Comparison of ENCODE assay signal across 8 mouse cellular contexts in genomic region chr5:134373912-134374488, GRCm38 (mm10). TPM values are rescaled to one million over a fixed set of nuclear protein-coding genes. Genes with fewer than 3 reads are reported as not detected.
DNase-seq lines count a peak whose midpoint lies in the region; ATAC-seq and TF ChIP-seq lines count a peak whose summit lies in the region.
"Had no signal": no experiment of that assay in that cellular context is flagged by ENCODE, and none has a peak within 500 bp of the region (broad histone marks: within the 10 kb centered on the region; RNA-seq: fewer than 3 reads in every experiment).

No protein-coding gene starts in this region.

- no peak overlapping the region for H3K4me3 ChIP-seq in embryonic facial prominence, embryonic 10.5 days
- H3K4me3 ChIP-seq in heart, postnatal 0 days (ENCODE audit: low read depth, low read length): no peak overlapping the region
- H3K4me3 ChIP-seq in lung, embryonic 15.5 days: no peak overlapping the region
- H3K4me3 ChIP-seq: myocyte had no signal

- ATAC-seq in heart, postnatal 0 days (ENCODE audit: insufficient read depth, low read depth): peak; percentile 47; the same call in 1 of the 2 replicates
- ATAC-seq in lung, embryonic 15.5 days (ENCODE audit: borderline replicate concordance, extremely low read depth, low FRiP score, low TSS enrichment): peak; percentile 41; the same call in 1 of the 2 replicates

- H3K27me3 ChIP-seq in embryonic facial prominence, embryonic 10.5 days (replicated peaks; ENCODE audit: low read depth, poor library complexity, severe bottlenecking): no peaks in the 10 kb centered on the region
- no peaks in the 10 kb centered on the region for H3K27me3 ChIP-seq in heart, postnatal 0 days (ENCODE audit: control insufficient read depth, insufficient read depth, low read length)
- no peaks in the 10 kb centered on the region for H3K27me3 ChIP-seq in lung, embryonic 15.5 days

- 74% methylated on average over 9 of the region's 9 CpGs for WGBS in embryonic facial prominence, embryonic 10.5 days
- WGBS in heart, postnatal 0 days: 51% methylated on average over 9 of the region's 9 CpGs
- 59% methylated on average over 9 of the region's 9 CpGs for WGBS in lung, embryonic 15.5 days

- no peak overlapping the region for H3K9ac ChIP-seq in heart, postnatal 0 days (replicated peaks; ENCODE audit: low read depth, low read length)
- no peak overlapping the region for H3K9ac ChIP-seq in lung, embryonic 15.5 days

- TF ChIP-seq CTCF in heart, postnatal 0 days (IDR thresholded peaks at IDR 0.05; ENCODE audit: low read depth): peak; percentile 95

- H3K4me2 ChIP-seq in heart, postnatal 0 days (ENCODE audit: low read depth, low read length): no peak overlapping the region
- H3K4me2 ChIP-seq in lung, embryonic 15.5 days: no peak overlapping the region

- peaks cover 34% of the 10 kb centered on the region for H3K36me3 ChIP-seq in embryonic facial prominence, embryonic 10.5 days (replicated peaks)
- peaks cover 21% of the 10 kb centered on the region for H3K36me3 ChIP-seq in heart, postnatal 0 days (replicated peaks; ENCODE audit: control insufficient read depth, insufficient read depth, low read length)
- H3K36me3 ChIP-seq in lung, embryonic 15.5 days: peaks cover 49% of the 10 kb centered on the region

- peak overlapping the region; percentile 31 for H3K27ac ChIP-seq in embryonic facial prominence, embryonic 10.5 days (replicated peaks)
- peak overlapping the region; percentile 84 for H3K27ac ChIP-seq in heart, postnatal 0 days (ENCODE audit: low read depth)
- peak overlapping the region; percentile 89 for H3K27ac ChIP-seq in lung, embryonic 15.5 days

- TF ChIP-seq EP300 in heart, postnatal 0 days (IDR thresholded peaks at IDR 0.05; ENCODE audit: low read depth): no peak

- peaks cover 8% of the 10 kb centered on the region for H3K4me1 ChIP-seq in embryonic facial prominence, embryonic 10.5 days
- no peaks in the 10 kb centered on the region for H3K4me1 ChIP-seq in heart, postnatal 0 days (ENCODE audit: control insufficient read depth, insufficient read depth)
- no peaks in the 10 kb centered on the region for H3K4me1 ChIP-seq in lung, embryonic 15.5 days

- peak; percentile 74 for DNase-seq in ES-CJ7 (ENCODE audit: low read depth, low spot score)
- DNase-seq in adrenal gland, adult 18-20 months (ENCODE audit: low spot score in 2 of 2): peak; percentile 47 to 55
- DNase-seq in embryonic facial prominence, embryonic 10.5 days (ENCODE audit: low spot score): peak; percentile 52
- DNase-seq in heart, postnatal 0 days (ENCODE audit: low spot score): peak; percentile 74
- DNase-seq in kidney, postnatal 36 days: peak; percentile 72 to 77
- DNase-seq in retina, postnatal 1 day: peak; percentile 61

- no peaks in the 10 kb centered on the region for H3K9me3 ChIP-seq in embryonic facial prominence, embryonic 10.5 days
- no peaks in the 10 kb centered on the region for H3K9me3 ChIP-seq in heart, postnatal 0 days (replicated peaks; ENCODE audit: control insufficient read depth, low read length)
- no peaks in the 10 kb centered on the region for H3K9me3 ChIP-seq in lung, embryonic 15.5 days

RNA-seq across cellular contexts. Expression of gene Gtf2i, which starts 59.4 kb away (rescaled TPM):
- total RNA-seq in adrenal gland, adult 18-20 months (2021): 100 to 1,000 TPM; 170 to 215 TPM
- 200 and 207 TPM in 2 replicates for polyA plus RNA-seq in embryonic facial prominence, embryonic 10.5 days (2016; fragmentation: Nextera tagmentation; extraction: Ambion mirVana)
- total RNA-seq in heart, postnatal 0 days (2014; rRNA removed; ENCODE audit: low replicate concordance): 84.8 and 97.1 TPM in 2 replicates
- polyA plus RNA-seq in heart, postnatal 0 days (2015; fragmentation: Nextera tagmentation; extraction: Ambion mirVana): 81.9 and 82.3 TPM in 2 replicates
- 160 and 168 TPM in 2 replicates for polyA plus RNA-seq in lung, embryonic 15.5 days (2015; fragmentation: Nextera tagmentation; extraction: Ambion mirVana)

Comparison
In these comparisons a context has a peak if more than half of its experiments do, and no peak if none do; other contexts are left out.
1. H3K27ac ChIP-seq: peak in every context shown above with its lines; median percentile 89 in lung, embryonic 15.5 days; 84 in heart, postnatal 0 days; 31 in embryonic facial prominence, embryonic 10.5 days.